Mouse (Mus musculus): ENCODE measurements around the gene Camkk2. TPM values are rescaled to one million over a fixed set of nuclear protein-coding genes. Genes with fewer than 3 reads are reported as not detected.

Gene Camkk2
- polyA plus RNA-seq, 1 experiment from 2014 or later, result 12.4 TPM

DNA sequence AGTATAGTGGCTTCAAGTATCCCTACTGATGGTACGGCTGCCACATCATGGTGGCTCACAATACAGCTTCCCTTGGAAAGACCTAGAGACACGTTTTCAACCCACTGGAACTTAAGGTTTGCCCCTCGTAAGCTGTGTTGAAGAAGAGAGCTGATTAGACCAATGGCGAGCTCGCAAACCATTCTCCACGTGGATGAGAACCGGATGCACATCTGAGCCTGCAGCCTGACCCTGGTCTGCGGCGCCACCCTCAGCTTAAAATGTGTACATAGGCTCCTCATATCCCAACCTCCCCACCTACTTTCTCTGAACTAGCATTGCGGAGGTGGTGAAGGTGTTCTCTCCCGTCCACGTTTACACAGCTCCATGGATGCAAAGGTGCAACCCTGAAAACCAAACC is 97.9 kb downstream of the Camkk2 start:
- WGBS, result 79% methylated on average over 12 of the region's 12 CpGs
- no peaks in the 10 kb centered on the region for H3K27me3 ChIP-seq (ENCODE audit: control insufficient read depth, insufficient read depth, low read length)

More for the DNA sequence above, 97.9 kb downstream of the Camkk2 start:
- Histone ChIP-seq H3K4me2 (ENCODE audit: low read length) (no peak overlapping the region), H3K4me1 (ENCODE audit: control insufficient read depth in 2 of 2, insufficient read depth in 2 of 2, low read length in 2 of 2) (no peaks in the 10 kb centered on the region), H3K27ac (replicated peaks in 1 of 2; ENCODE audit: control insufficient read depth in 1 of 2, insufficient read depth in 1 of 2, low read depth in 2 of 2, low read length in 2 of 2) (no peak overlapping the region), H3K4me3 (ENCODE audit: control insufficient read depth in 1 of 2, insufficient read depth in 1 of 2, low read depth in 1 of 2, low read length in 2 of 2) (no peak overlapping the region), H3K36me3 (ENCODE audit: control insufficient read depth, insufficient read depth, low read length) (no peaks in the 10 kb centered on the region), H3K9me3 (ENCODE audit: control insufficient read depth, low read length) (no peaks in the 10 kb centered on the region), H3K9ac (ENCODE audit: low read length) (no peak overlapping the region)
- no peak for ATAC-seq (ENCODE audit: insufficient number of reproducible peaks, insufficient read depth, low FRiP score, low read depth)

Small RNAs within 50 kb of the gene (microRNA-seq; reads per million reads assigned to microRNA genes)
- gene Mir8115, result not detected

Other genes with a start within 250 kb of the Camkk2 start
- 32.2 and 41.2 TPM in 2 replicates for gene Ift81, start 164.9 kb downstream of the Camkk2 start, polyA plus RNA-seq (2014; fragmentation: Nextera tagmentation; extraction: Ambion mirVana)
- 1.2 and 1.4 TPM in 2 replicates for gene P2rx7, start 135.5 kb downstream of the Camkk2 start, polyA plus RNA-seq (2014; fragmentation: Nextera tagmentation; extraction: Ambion mirVana)
- 17.9 and 18.9 TPM in 2 replicates for gene P2rx4, start 71.9 kb downstream of the Camkk2 start, polyA plus RNA-seq (2014; fragmentation: Nextera tagmentation; extraction: Ambion mirVana)
- 327 and 338 TPM in 2 replicates for gene Anapc5, start 41.9 kb upstream of the Camkk2 start, polyA plus RNA-seq (2014; fragmentation: Nextera tagmentation; extraction: Ambion mirVana)
- gene Rnf34, start 70.6 kb upstream of the Camkk2 start, polyA plus RNA-seq (2014; fragmentation: Nextera tagmentation; extraction: Ambion mirVana), result 30.1 and 34.7 TPM in 2 replicates
- 24.2 and 27.3 TPM in 2 replicates for gene Kdm2b, start 210.4 kb upstream of the Camkk2 start, polyA plus RNA-seq (2014; fragmentation: Nextera tagmentation; extraction: Ambion mirVana)
- 18.0 and 24.6 TPM in 2 replicates for gene Orai1, start 235.7 kb upstream of the Camkk2 start, polyA plus RNA-seq (2014; fragmentation: Nextera tagmentation; extraction: Ambion mirVana)

Measured in heart, embryonic 14.5 days (tissue).